Mouse (Mus musculus): ENCODE data around the gene Ninl. TPM values are rescaled to one million over a fixed set of nuclear protein-coding genes. Genes with fewer than 3 reads are reported as not detected.

Ninl gene
- polyA plus RNA-seq, 1 experiment from 2014 or later = 4.0 TPM

GRCm38 (mm10) chr2:150999021-150999420 lies 40.2 kb downstream of the Ninl start:
- Histone ChIP-seq H3K4me3 (ENCODE audit: control insufficient read depth in 1 of 2, insufficient read depth in 1 of 2, low read depth in 1 of 2, low read length in 2 of 2) (no peak overlapping the region), H3K27ac (replicated peaks in 1 of 2; ENCODE audit: control insufficient read depth in 1 of 2, insufficient read depth in 1 of 2, low read depth in 2 of 2, low read length in 2 of 2) (no peak overlapping the region), H3K4me1 (ENCODE audit: control insufficient read depth in 2 of 2, insufficient read depth in 2 of 2, low read length in 2 of 2) (peaks cover 5 to 8% of the 10 kb centered on the region in 2 experiments; a peak in 3 of 4 replicates), H3K9ac (ENCODE audit: low read length) (no peak overlapping the region), H3K27me3 (ENCODE audit: control insufficient read depth, insufficient read depth, low read length) (no peaks in the 10 kb centered on the region), H3K9me3 (ENCODE audit: control insufficient read depth, low read length) (no peaks in the 10 kb centered on the region), H3K4me2 (ENCODE audit: low read length) (no peak overlapping the region), H3K36me3 (ENCODE audit: control insufficient read depth, insufficient read depth, low read length) (no peaks in the 10 kb centered on the region)
- WGBS = 43% methylated on average over 3 of the region's 3 CpGs
- ATAC-seq (ENCODE audit: insufficient number of reproducible peaks, insufficient read depth, low FRiP score, low read depth) = no peak

DNA sequence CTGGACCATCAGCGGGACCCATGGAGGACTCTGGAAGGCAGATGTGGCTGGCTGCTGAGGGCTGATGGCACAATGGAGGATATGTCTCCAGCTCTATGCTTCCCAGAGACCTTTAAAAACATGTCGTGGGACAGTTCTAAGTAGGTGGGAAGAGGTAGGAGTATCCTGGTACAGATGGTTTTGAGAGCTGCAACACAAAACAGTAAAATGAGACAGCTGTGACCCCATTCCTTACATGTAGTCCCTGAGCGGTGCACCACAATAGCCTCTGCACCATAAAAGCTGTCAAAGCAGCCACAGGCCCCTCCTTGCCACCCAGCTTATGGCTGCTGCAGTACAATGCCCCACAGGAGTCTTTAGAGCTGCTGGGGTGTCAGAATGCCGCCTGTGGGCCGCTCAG lies 41.6 kb downstream of the Ninl start:
- Histone ChIP-seq H3K9me3 (ENCODE audit: control insufficient read depth, low read length) (no peaks in the 10 kb centered on the region), H3K9ac (ENCODE audit: low read length) (no peak overlapping the region), H3K4me1 (ENCODE audit: control insufficient read depth in 2 of 2, insufficient read depth in 2 of 2, low read length in 2 of 2) (peaks cover 5 to 8% of the 10 kb centered on the region in 2 experiments; a peak in 3 of 4 replicates), H3K4me3 (ENCODE audit: control insufficient read depth in 1 of 2, insufficient read depth in 1 of 2, low read depth in 1 of 2, low read length in 2 of 2) (no peak overlapping the region), H3K27me3 (ENCODE audit: control insufficient read depth, insufficient read depth, low read length) (no peaks in the 10 kb centered on the region), H3K4me2 (ENCODE audit: low read length) (no peak overlapping the region), H3K27ac (replicated peaks in 1 of 2; ENCODE audit: control insufficient read depth in 1 of 2, insufficient read depth in 1 of 2, low read depth in 2 of 2, low read length in 2 of 2) (no peak overlapping the region), H3K36me3 (ENCODE audit: control insufficient read depth, insufficient read depth, low read length) (no peaks in the 10 kb centered on the region)
- ATAC-seq (ENCODE audit: insufficient number of reproducible peaks, insufficient read depth, low FRiP score, low read depth) = no peak
- 70% methylated on average over 5 of the region's 5 CpGs for WGBS

GRCm38 (mm10) chr2:150995324-150995723 lies 43.9 kb downstream of the Ninl start:
- Histone ChIP-seq H3K27ac (replicated peaks in 1 of 2; ENCODE audit: control insufficient read depth in 1 of 2, insufficient read depth in 1 of 2, low read depth in 2 of 2, low read length in 2 of 2) (no peak overlapping the region), H3K36me3 (ENCODE audit: control insufficient read depth, insufficient read depth, low read length) (no peaks in the 10 kb centered on the region), H3K27me3 (ENCODE audit: control insufficient read depth, insufficient read depth, low read length) (no peaks in the 10 kb centered on the region), H3K9ac (ENCODE audit: low read length) (no peak overlapping the region), H3K4me2 (ENCODE audit: low read length) (no peak overlapping the region), H3K4me1 (ENCODE audit: control insufficient read depth in 2 of 2, insufficient read depth in 2 of 2, low read length in 2 of 2) (peaks cover 6 to 8% of the 10 kb centered on the region in 2 experiments; a peak in 3 of 4 replicates), H3K4me3 (ENCODE audit: control insufficient read depth in 1 of 2, insufficient read depth in 1 of 2, low read depth in 1 of 2, low read length in 2 of 2) (no peak overlapping the region), H3K9me3 (ENCODE audit: control insufficient read depth, low read length) (no peaks in the 10 kb centered on the region)
- WGBS = 48% methylated on average over 4 of the region's 4 CpGs
- ATAC-seq (ENCODE audit: insufficient number of reproducible peaks, insufficient read depth, low FRiP score, low read depth) = no peak

GRCm38 (mm10) chr2:150991050-150991449 lies 48.1 kb downstream of the Ninl start:
- Histone ChIP-seq H3K9me3 (ENCODE audit: control insufficient read depth, low read length) (no peaks in the 10 kb centered on the region), H3K4me2 (ENCODE audit: low read length) (no peak overlapping the region), H3K4me1 (ENCODE audit: control insufficient read depth in 2 of 2, insufficient read depth in 2 of 2, low read length in 2 of 2) (peaks cover 0 to 3% of the 10 kb centered on the region in 2 experiments; a peak in 2 of 4 replicates), H3K9ac (ENCODE audit: low read length) (no peak overlapping the region), H3K4me3 (ENCODE audit: control insufficient read depth in 1 of 2, insufficient read depth in 1 of 2, low read depth in 1 of 2, low read length in 2 of 2) (no peak overlapping the region), H3K27me3 (ENCODE audit: control insufficient read depth, insufficient read depth, low read length) (no peaks in the 10 kb centered on the region), H3K27ac (replicated peaks in 1 of 2; ENCODE audit: control insufficient read depth in 1 of 2, insufficient read depth in 1 of 2, low read depth in 2 of 2, low read length in 2 of 2) (no peak overlapping the region), H3K36me3 (ENCODE audit: control insufficient read depth, insufficient read depth, low read length) (no peaks in the 10 kb centered on the region)
- WGBS = 85% methylated on average over 4 of the region's 4 CpGs
- no peak for ATAC-seq (ENCODE audit: insufficient number of reproducible peaks, insufficient read depth, low FRiP score, low read depth)

- no peak overlapping the region for H3K4me3 ChIP-seq (ENCODE audit: control insufficient read depth in 1 of 2, insufficient read depth in 1 of 2, low read depth in 1 of 2, low read length in 2 of 2)
- H3K9me3 ChIP-seq (ENCODE audit: control insufficient read depth, low read length) = no peaks in the 10 kb centered on the region
- no peak for ATAC-seq (ENCODE audit: insufficient number of reproducible peaks, insufficient read depth, low FRiP score, low read depth)
- H3K36me3 ChIP-seq (ENCODE audit: control insufficient read depth, insufficient read depth, low read length) = no peaks in the 10 kb centered on the region
- no peak overlapping the region for H3K27ac ChIP-seq (replicated peaks in 1 of 2; ENCODE audit: control insufficient read depth in 1 of 2, insufficient read depth in 1 of 2, low read depth in 2 of 2, low read length in 2 of 2)
- peaks cover 0 to 3% of the 10 kb centered on the region in 2 experiments; a peak in 2 of 4 replicates for H3K4me1 ChIP-seq (ENCODE audit: control insufficient read depth in 2 of 2, insufficient read depth in 2 of 2, low read length in 2 of 2)
- no peaks in the 10 kb centered on the region for H3K27me3 ChIP-seq (ENCODE audit: control insufficient read depth, insufficient read depth, low read length)
- H3K9ac ChIP-seq (ENCODE audit: low read length) = no peak overlapping the region
- H3K4me2 ChIP-seq (ENCODE audit: low read length) = no peak overlapping the region
- 65% methylated on average over 2 of the region's 2 CpGs for WGBS
Observed at GRCm38 (mm10) chr2:150990506-150990905, 48.7 kb downstream of the Ninl start.

GRCm38 (mm10) chr2:150985359-150985758 lies 53.8 kb downstream of the Ninl start:
- no peaks in the 10 kb centered on the region for H3K27me3 ChIP-seq (ENCODE audit: control insufficient read depth, insufficient read depth, low read length)
- H3K9ac ChIP-seq (ENCODE audit: low read length) = no peak overlapping the region
- no peak overlapping the region for H3K4me2 ChIP-seq (ENCODE audit: low read length)
- 95% methylated on average over 2 of the region's 2 CpGs for WGBS
- H3K36me3 ChIP-seq (ENCODE audit: control insufficient read depth, insufficient read depth, low read length) = no peaks in the 10 kb centered on the region
- H3K27ac ChIP-seq (replicated peaks in 1 of 2; ENCODE audit: control insufficient read depth in 1 of 2, insufficient read depth in 1 of 2, low read depth in 2 of 2, low read length in 2 of 2) = no peak overlapping the region
- H3K4me1 ChIP-seq (ENCODE audit: control insufficient read depth in 2 of 2, insufficient read depth in 2 of 2, low read length in 2 of 2) = peaks cover 0 to 2% of the 10 kb centered on the region in 2 experiments; a peak in 2 of 4 replicates
- no peaks in the 10 kb centered on the region for H3K9me3 ChIP-seq (ENCODE audit: control insufficient read depth, low read length)
- no peak overlapping the region for H3K4me3 ChIP-seq (ENCODE audit: control insufficient read depth in 1 of 2, insufficient read depth in 1 of 2, low read depth in 1 of 2, low read length in 2 of 2)
- no peak for ATAC-seq (ENCODE audit: insufficient number of reproducible peaks, insufficient read depth, low FRiP score, low read depth)

DNA sequence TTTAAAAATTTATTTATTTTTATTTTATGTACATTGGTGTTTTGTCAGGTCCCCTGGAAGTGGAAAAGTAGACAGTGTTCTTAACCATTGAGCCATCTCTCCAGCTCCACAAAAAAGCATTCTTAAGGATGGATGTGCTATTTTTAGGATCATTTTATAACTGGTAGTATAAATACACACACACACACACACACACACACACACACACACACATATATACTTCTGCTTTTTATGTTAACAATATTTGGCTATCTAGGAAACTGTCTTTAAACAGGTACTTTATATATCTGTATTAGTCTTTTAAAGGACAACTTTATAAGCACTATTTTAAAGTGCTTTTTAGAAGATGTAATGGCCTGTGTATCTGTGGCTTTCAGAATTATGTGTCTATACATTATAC lies 57.1 kb downstream of the Ninl start:
- ATAC-seq (ENCODE audit: insufficient number of reproducible peaks, insufficient read depth, low FRiP score, low read depth) = no peak
- no peaks in the 10 kb centered on the region for H3K27me3 ChIP-seq (ENCODE audit: control insufficient read depth, insufficient read depth, low read length)
- no peak overlapping the region for H3K4me2 ChIP-seq (ENCODE audit: low read length)
- no peak overlapping the region for H3K9ac ChIP-seq (ENCODE audit: low read length)
- no peaks in the 10 kb centered on the region for H3K9me3 ChIP-seq (ENCODE audit: control insufficient read depth, low read length)
- H3K36me3 ChIP-seq (ENCODE audit: control insufficient read depth, insufficient read depth, low read length) = no peaks in the 10 kb centered on the region
- no peak overlapping the region for H3K27ac ChIP-seq (replicated peaks in 1 of 2; ENCODE audit: control insufficient read depth in 1 of 2, insufficient read depth in 1 of 2, low read depth in 2 of 2, low read length in 2 of 2)
- no peak overlapping the region for H3K4me3 ChIP-seq (ENCODE audit: control insufficient read depth in 1 of 2, insufficient read depth in 1 of 2, low read depth in 1 of 2, low read length in 2 of 2)
- H3K4me1 ChIP-seq (ENCODE audit: control insufficient read depth in 2 of 2, insufficient read depth in 2 of 2, low read length in 2 of 2) = peaks cover 0 to 2% of the 10 kb centered on the region in 2 experiments; a peak in 2 of 4 replicates

- Histone ChIP-seq H3K4me3 (ENCODE audit: control insufficient read depth in 1 of 2, insufficient read depth in 1 of 2, low read depth in 1 of 2, low read length in 2 of 2) (no peak overlapping the region), H3K27me3 (ENCODE audit: control insufficient read depth, insufficient read depth, low read length) (no peaks in the 10 kb centered on the region), H3K9me3 (ENCODE audit: control insufficient read depth, low read length) (no peaks in the 10 kb centered on the region), H3K4me2 (ENCODE audit: low read length) (no peak overlapping the region), H3K9ac (ENCODE audit: low read length) (no peak overlapping the region), H3K4me1 (ENCODE audit: control insufficient read depth in 2 of 2, insufficient read depth in 2 of 2, low read length in 2 of 2) (peaks cover 0 to 2% of the 10 kb centered on the region in 2 experiments; a peak in 2 of 4 replicates), H3K36me3 (ENCODE audit: control insufficient read depth, insufficient read depth, low read length) (no peaks in the 10 kb centered on the region), H3K27ac (replicated peaks in 1 of 2; ENCODE audit: control insufficient read depth in 1 of 2, insufficient read depth in 1 of 2, low read depth in 2 of 2, low read length in 2 of 2) (no peak overlapping the region)
- WGBS = 38% methylated on average over 7 of the region's 7 CpGs
- ATAC-seq (ENCODE audit: insufficient number of reproducible peaks, insufficient read depth, low FRiP score, low read depth) = no peak
Observed at GRCm38 (mm10) chr2:150981524-150981923, 57.7 kb downstream of the Ninl start.

Data from heart, embryonic 14.5 days (tissue).